Mouse (Mus musculus) heart, postnatal 0 days (tissue): ENCODE measurements around the gene Nav1.

Experiments used
- CTCF ChIP-seq: IDR thresholded peaks from 2 replicates; pipeline ENCODE4 v1.5.1; 2016; ENCODE audit warnings: antibody characterized with exemption, control low read depth, low read depth
- EP300 ChIP-seq: IDR thresholded peaks from 2 replicates; pipeline ENCODE4 v1.6.1; 2016; ENCODE audit warnings: antibody characterized with exemption, low read depth

GRCm38 (mm10) chr1:135553615-135554014, 53.5 kb downstream of the Nav1 start:
- TF ChIP-seq CTCF (no peak), EP300 (no peak)
